Mouse (Mus musculus): ENCODE results near the gene Gpha2.

The Gpha2 gene

DNA sequence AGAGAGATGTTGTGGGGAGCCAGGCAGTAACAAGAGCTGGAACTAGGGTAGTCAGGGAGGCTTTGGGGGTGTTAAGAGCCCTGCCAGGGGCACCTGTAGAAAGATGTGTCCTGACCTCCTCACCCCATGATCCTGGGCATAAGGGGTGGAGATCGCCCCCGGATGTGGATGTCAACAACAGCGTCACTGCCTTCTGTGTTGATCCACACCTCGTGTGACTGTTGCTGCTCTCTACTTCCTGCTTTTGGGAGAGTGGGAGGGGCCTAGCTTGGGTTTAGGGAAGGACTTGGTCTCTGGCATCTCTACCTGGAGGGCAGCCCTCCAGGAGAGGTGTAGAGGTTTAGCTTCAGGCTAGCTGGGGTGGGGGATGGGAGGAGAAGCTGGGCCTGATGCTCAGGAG lies 16.1 kb downstream of the Gpha2 start:
- DNase-seq, result no peak

DNA sequence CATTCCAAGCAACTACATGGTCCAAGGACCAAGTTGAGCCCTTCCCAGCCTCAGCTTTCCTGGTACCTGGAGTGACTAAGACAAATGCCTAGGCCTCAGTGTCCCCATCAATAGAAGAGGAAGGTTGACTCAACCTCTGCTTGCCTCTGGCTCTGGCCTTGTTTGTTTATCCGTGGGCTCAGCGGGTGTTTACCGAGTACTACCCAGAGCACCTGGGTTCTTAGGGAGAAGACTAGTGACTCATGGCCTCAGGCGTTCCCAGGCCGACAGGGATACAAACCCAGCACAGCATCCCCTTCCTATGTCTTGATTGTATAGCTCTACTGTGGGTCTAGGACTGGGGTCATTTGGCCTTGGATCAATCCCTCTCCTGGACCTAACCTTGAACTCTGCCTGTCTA lies 17.0 kb downstream of the Gpha2 start:
- DNase-seq, result no peak

DNA sequence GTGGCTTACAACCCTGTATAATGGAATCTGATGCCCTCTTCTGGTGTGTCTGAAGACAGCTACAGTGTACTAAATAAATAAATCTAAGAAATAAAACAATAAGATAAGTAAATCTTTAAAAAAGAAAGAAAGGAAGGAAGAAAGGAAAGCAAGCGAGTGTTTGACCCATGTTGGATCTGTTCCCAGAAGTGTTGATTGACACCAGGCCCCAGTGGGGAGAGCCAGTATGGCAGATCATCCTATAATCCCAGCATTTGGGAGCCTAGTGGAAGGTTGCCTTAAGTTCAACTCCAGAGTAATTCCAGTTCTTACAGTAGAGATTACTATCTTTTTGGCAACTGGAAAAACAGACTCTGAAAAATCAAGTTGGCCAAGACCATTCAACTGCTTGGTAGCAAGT lies 19.6 kb downstream of the Gpha2 start:
- DNase-seq, result no peak

DNA sequence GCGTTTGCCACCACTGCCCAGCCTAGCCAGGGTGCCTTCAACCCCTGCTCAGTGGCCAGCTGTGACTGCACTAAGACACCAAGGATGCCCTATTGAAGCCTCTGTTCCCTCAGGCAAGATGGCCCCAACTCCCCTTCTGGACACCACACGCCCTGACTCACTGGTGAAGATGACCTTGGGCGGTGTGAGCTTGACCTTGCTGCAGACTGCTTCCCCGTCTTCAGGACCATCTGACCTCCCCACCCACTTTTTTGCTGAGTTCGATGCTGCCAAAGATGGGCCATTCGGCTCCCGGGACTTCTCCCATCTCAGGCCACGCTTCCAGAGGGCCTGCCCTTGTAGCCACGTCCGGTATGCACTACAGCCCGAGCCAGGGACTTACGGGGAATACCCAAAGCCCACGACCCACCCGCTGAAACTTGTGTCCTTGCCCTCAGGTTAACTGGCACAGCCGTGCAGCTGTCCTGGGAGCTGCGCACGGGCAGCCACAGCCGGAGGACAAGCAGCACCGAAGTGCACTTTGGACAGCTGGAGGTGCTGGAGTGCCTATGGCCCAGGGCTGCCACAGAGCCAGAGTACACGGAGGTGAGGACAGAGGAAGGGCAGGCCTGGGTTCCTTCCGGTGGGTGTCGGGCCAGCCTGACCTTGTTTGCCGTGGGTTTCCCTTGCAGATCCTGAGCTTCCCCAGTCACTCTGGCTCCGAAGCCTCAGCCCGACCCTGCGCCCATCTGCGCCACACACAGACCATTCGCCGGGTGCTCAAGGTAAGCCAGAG lies 21.5 kb downstream of the Gpha2 start:
- no peak for DNase-seq

DNA sequence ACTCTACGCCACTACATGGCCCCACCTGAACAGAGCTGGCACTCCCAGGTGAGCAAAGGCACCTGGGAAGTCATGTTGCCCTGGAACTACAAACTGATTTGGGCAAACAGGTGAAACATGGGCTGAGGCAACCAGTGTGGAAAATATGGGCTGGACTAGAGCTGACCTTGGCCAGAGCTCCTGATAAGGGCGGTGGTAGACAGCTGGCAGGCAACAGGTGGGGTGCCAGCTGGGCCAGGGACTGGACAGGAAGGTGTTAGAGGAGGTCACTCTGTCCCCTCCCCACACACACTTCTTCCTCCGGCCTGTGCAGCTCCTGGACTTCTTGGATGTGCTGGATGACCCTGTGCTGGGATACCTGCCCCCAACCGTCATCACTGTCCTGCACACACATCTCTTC lies 26.8 kb downstream of the Gpha2 start:
- no peak for DNase-seq

DNA sequence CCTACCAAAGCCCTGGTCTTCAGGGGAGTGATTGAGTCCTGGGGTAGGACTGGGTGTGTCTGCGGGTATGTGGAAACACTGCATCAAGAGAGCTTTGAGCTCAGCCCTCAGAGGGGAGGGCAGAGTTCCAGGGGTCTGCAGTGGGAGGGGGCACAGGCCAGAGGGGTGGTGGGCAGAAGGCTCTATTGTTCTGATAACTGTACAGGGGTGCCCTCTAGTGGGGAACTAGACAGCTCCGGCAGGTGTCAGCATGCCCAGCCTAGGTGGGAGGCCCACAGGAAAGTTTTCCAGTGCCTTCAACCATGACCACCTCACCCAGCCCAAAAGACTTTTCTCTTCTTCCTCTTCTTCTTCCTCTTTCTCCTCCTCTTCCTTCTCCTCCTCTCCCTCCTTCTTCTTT lies 34.2 kb downstream of the Gpha2 start:
- DNase-seq, result no peak

DNA sequence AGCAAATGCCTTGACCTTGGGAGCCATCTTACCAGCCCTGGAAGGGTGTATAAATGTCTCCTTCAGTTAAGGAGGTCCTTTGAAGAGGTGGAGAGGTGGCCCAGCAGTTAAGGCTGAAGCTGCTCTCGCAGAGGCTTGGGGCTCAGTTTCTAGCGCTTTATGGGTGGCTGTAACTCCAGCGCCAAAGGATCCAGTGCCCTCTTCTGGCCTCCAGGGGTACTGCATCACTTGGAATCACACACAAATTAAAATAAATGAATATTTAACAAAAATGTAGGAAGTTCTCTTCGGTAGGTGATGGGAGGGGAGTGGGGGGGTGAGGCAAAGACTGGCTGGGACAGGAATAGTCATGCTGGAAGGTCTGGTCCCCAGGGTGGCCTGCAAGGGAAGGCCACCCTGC lies 34.8 kb downstream of the Gpha2 start:
- DNase-seq, result no peak

DNA sequence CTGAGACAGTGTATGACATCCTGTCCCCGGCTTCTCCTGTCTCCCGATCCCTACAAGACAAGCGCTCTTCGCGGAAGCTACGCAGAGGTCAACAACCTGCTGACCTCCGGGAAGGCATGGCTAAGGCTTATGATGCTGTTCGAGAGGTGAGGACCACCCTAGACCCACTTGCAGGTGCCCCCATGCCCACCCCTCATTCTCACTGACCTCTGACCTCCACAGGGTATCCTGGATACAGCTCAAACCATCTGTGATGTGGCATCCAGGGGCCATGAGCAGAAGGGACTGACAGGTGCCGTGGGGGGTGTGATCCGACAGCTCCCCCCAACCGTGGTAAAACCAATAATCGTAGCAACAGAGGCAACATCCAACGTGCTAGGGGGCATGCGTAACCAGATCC lies 35.2 kb downstream of the Gpha2 start:
- no peak for DNase-seq

DNA sequence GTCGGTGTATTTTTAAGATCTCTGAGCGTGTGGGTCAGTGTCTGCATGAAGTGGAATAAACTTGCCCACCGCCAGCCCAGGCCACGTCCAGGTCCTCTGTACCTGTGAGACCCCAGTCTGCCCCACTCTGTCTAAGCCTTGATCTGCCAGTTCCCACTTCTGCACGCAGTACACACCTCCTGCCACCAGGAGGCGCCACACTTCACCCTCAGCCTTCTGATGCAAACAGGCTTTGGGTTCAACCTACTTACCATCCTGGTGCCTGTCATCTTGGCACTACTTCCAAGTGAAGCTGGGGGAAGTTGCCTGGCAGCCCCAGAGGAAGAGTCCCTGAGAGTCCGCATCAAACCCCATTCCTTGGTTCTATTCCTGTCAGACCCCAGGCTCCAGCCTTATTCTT lies 36.0 kb downstream of the Gpha2 start:
- DNase-seq, result no peak

DNA sequence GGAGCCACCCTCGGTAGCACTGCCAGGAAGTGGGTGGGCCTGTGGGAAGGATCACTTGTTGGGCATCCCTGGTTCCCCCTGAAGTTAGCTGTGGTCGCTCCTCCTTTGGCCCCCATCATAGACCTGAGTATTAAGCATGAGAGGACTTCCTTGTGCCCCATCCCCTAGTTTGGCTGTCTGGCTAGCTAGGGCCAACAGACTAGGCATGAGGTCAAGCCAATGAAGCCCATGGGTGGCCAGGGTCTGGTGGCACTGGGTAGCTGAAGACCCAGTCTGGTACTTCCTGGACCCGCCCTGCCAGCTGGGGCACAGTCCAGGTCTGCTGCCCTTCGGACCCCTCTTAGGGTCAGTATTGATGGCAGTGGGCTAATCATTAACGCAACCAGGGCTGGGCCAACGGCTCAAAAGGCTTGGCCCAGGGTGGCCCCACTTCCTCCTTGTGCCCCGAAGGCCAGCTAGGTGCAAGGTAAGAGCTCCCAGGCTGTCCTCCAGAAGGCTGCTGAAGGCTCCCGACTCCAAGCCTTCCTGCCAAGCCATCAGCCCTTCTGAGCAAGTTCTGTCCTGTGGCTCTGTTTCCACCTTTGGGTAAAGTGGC lies 36.8 kb downstream of the Gpha2 start:
- no peak for DNase-seq

DNA sequence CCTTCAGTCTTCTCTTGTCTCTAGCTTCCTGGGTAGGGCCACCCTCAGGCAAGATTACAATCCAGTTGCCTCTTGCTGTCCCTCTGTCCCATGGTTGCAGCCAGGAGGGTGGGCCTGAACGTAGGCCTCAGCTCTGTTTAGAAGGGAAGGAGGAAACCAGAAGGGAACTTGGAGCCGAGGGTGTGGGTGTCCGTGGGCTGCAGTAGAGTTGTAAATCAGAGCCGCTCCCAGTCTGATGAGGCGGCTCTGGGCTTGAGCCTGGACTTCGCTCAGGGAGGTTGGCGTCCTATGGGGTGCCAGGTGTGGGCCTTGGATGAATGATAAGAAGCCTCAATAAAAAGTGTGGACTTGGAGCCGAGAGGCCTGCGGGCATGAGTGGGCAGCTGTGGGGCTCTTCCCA lies 38.0 kb downstream of the Gpha2 start:
- peak; percentile 54 for DNase-seq

DNA sequence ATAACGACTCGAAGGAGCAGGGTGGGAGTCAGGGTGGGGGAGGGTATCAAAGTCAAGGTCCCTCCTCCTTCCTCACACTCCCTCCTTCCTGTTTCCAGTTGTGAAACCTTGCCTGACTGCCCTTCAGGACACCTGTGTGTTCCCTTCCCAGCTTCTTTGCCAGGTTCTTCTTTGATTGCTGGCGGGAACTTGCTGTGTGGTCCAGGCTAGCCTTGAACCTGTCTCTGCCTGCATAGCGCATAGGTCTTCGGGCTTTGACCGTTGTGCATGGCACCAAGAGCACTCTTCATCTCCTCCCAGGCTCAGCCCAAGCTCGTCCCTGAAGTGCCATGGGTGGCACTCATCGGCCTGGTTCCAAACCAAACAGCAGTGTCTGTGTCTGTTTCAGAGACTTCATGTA lies 38.8 kb downstream of the Gpha2 start:
- DNase-seq, result no peak

DNA sequence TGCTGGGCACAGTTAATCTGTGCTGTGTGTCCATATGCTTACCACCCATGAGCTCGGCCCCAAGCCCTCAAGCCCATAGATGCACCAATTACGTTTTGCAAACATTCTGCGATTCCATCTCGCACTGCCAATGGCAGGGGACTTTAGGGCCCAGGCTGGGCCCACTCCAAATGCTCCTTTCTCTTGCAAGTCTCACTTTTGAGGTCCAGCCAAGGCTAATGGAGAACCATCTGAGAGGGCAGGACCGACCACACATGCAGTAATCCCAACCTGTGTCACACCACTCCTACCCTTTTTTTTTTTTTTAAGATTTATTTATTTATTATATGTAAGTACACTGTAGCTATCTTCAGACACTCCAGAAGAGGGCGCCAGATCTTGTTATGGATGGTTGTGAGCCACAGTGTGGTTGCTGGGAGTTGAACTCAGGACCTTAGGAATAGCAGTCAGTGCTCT lies 39.6 kb downstream of the Gpha2 start:
- no peak for DNase-seq

DNA sequence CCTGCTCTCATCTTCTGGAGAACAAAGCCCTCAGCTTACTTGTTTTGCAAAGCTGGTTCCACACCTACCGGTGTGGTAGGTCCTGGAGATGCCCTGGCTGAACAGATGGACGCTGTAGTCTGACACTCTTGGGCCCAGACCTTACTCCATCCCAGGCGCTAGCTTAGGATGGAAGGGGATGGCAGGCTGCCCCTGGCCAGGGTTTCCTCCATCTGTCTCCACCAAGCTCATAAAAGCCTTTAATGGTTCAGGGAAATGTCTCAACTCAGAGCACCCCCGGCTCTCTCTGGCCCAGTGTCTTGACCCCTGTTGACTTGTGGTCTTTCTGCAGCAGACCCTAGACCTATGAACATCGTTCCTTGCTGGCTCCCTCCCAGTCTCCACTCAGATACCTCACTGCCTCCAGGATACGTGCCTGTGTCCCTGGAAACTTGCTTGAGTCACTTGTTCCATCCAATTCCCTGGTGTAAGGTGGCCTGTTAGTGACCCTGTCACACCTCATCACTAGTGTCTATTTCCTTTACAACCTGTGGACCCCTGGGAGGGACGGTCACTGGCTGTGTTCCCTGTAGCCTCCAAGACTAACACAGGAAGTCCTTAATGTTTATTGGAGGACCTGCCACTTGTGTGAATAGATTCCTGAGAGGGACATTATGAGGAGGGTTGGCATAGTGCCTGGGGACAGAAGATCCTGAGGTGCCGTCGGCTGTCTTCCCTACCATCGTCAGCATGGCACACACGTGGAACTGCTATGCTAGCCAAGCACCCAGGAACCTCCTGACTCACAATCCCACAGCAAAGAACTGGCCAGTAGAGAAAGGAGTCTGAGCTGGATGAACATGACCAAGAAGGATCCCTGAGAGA lies 41.4 kb downstream of the Gpha2 start:
- no peak for DNase-seq

DNA sequence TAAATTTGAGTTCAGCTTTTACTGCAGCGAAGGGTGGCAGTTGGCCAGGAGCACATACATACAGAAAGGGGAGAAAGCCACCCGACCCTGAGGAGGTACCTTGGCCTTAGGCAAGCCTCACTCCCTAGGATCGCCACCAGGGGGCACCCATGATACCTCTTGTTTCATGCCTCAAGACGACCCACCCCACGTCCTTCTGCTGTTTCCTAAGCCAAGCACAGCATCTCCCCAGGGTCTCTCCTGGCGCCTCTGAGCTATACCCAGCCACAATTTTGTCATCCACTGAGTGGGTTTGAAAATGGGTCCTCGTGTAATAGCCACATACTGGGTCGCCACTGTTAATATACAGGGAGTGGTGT lies 42.0 kb downstream of the Gpha2 start:
- DNase-seq, result peak; percentile 73

DNA sequence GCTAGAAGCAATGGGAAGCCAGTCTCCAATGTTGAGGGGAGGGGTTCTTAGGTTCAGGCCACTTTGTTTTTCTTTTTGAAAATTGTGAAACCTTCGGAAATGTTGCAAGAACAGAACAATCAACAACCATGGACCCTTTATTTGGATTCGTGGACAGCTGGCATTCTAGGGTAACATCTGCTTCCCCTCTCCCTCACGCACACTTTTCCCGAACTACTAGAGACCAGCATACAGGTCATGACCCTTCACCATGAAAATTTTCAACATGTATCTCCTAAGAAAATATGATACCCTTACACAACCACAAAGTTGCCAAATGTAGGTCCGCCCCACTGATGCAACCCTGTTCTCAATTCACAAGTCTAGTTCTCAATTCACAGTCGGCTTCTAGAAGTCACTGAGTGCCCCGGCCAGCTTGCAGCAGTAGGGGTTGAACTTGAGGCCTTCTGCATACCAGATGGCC lies 42.5 kb downstream of the Gpha2 start:
- DNase-seq, result no peak

DNA sequence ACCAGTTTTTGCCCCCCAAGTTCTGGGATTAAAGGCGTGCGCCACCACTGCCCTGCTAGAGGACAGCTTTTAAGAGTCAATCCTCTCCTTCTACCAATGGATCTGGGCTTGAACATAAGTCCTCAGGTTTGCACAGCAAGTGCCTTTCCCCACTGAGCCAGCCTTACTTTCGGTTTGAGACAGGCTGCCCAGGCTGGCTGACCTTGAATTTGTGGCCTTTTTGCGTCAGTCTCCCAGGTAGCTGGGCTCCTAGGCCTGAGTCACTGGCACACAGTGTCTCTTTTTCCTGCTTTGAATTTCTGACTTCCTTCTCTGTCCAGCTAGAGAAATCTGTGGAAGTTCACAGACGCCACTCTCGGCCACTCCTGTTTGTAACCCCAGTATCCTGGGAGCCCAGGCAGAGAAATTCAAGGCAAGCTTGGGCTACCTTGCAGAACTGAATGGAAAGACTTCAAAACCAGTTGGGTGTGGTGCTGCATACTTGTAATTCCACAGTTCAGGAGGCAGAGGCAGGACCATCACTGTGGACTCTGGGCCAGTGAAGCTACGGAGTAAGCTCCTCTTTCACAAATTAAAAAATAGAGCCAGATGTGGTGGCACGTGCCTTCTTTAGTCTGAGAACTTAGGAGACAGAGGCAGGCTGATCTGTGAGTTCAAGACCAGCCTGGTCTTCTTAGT lies 43.8 kb downstream of the Gpha2 start:
- no peak for DNase-seq

DNA sequence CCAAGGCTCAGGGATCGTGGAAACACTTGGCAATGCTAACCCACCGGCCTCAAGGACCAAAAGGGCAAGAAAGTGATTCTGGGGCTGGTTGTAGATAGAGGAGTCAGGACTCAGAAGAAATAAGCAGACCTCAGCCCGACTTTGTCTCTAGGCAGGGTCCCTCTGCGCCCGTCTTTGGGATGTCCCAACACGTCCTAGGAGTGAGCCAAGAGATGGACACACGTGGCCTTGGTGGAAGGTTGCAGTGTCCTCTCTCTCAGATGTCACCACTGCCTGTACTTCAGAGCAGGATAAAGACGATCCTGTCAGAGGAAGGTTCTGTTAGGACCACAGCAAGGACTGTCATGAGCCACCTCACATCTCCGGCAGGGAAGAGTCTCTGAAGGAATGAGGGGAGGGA lies 44.5 kb downstream of the Gpha2 start:
- DNase-seq, result no peak

DNA sequence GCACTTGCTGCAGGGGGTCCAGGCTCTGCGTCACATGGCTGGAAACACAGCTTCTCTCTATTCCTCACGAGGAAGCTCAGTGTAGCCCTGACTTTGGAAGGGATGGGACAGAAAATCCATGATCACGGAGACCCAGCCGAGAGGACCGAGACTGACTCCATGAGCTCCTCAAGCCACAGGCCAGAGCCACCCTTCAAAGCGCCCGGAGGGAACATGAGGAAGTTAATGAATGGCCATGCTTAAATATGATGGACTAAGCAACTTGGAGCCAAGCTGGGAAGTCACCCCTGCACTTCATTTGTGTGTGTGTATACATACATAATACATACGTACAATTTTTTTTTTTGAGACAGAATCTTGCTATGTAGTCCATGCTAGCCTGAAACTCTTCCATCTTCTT lies 45.0 kb downstream of the Gpha2 start:
- no peak for DNase-seq

DNA sequence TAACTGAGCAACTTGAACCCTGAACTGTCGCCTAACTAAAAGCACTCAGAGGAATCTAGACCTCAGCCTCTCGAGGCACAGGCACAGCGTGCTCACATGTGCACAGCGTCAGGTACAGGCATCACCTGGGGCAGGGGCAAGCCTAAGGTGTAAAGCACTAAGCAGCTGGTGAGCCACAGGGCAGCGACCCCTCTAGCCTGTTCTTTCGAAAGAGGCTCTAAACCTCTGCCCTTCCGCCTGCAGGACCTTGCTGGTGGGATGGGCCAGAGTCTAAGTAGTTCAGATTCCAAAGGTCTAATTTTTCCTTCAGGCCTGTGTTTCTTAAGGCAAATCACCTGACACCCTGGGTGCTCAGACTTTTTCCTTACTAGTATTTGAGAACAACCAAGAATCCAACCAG lies 45.9 kb downstream of the Gpha2 start:
- DNase-seq, result no peak

DNA sequence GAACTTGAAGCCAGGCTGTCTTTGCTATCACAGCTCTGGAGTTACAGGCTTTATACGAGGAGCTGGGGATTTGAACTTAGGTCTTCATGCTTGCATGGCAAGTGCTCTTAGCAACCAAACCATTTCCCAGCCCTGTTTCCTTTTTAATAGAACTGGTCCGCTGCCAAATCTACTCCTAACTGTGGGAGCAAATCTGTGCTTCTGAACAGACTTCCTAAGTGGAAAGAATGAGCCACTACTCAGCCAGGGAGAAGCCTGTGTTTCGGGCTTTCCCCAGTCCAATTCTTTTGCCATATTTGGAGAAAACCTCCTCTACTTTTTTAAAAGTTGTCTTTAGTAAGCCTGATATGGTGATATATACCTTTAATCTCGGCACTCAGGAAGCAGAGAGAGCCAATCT lies 46.6 kb downstream of the Gpha2 start:
- DNase-seq, result peak; percentile 37

DNA sequence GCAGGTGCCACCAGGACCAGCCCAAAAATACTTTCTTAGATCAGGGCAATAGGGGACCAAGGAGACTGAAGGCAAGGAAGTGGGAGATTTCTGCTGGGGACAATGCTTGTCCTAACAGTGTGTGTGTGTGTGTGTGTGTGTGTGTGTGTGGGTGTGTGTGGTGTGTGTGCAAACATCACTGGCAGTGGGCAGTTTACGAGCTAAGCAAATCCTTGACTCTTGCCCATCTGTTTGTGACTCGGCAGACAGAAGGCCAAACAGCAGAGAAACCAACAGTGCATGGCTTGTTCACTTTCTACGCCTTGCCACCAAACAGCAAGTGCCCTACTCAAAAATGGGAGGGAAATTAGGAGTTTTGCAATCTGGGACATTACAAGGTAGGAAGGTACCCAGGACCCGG lies 47.4 kb downstream of the Gpha2 start:
- no peak for DNase-seq

DNA sequence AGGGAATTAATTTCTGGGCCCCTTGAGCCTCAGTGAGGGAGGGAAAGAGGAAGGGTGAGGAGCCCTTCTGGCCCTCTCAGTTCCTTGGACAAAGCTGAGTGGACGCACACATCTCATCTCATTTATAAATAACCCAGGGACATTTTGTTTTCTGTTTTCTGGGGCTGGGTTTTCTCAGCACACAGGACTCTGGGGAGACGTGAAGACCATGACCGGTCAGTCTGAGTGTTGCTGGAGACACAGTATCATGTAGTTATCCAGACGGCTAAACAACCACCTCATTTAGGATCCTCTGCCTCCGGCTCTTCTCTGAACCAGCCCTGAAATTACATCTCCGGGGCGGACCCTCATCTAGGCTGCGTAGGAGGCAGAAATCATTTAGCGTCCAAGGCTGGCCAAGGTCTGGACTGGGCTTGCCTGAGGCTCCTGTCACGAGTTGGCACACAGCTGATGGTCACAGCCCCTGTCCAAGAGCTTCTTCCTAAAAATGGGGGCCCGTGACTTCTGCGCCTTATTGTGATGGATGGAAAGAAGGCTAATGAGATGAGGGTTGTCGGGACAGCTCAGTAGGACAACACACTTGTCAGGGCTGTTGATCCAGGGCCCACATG lies 47.9 kb downstream of the Gpha2 start:
- no peak for DNase-seq

All from right cerebral cortex, adult 18-20 months (tissue).